Mouse (Mus musculus) small intestine, adult 2 months (tissue): ENCODE measurements around the gene Cd209d.

Source experiments
- CTCF ChIP-seq: fragments of 200-500 bp; IDR thresholded peaks from 2 replicates; pipeline ENCODE4 v1.5.1; 2012; ENCODE audit warnings: low read depth, mild to moderate bottlenecking, control low read depth, inconsistent platforms, low read length, moderate library complexity, mixed read lengths; ENCODE audit not compliant: insufficient replicate concordance, insufficient read length; ENCODE audit errors: extremely low read depth
- POLR2A ChIP-seq: fragments of 200-500 bp; IDR thresholded peaks from 2 replicates; pipeline ENCODE4 v1.6.1; 2012; ENCODE audit warnings: low read depth, mild to moderate bottlenecking, control low read depth, inconsistent platforms, low read length, moderate library complexity

DNA sequence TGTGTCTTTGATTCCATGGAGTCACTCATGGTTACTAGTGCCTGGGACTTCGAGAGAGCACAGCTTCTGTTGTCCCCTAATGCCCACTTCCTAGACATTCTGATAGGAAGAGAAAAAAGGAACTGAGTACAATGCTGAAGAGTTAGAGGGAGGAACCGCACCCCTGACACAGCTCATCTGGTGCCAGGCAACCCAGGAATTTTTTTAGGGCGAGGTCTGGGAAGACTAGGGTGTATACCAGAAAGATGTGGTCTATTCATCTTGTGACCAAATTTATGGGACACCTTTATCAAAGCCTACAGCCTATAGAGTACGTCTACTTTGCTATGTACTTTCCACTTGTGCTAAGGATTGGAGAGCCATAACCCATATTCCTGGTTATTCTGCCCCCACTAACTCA is at the start of gene Cd209d:
- no peak for TF ChIP-seq CTCF
- TF ChIP-seq POLR2A: no peak
